Mouse (Mus musculus): ENCODE results near the gene Cabp7. TPM values are rescaled to one million over a fixed set of nuclear protein-coding genes. Genes with fewer than 3 reads are reported as not detected.

Gene Cabp7
- polyA plus RNA-seq, 1 experiment from 2014 or later, result 0.12 TPM

- Histone ChIP-seq H3K4me1 (replicated peaks; ENCODE audit: control insufficient read depth, insufficient read depth) (no peaks in the 10 kb centered on the region), H3K4me2 (replicated peaks; ENCODE audit: low read depth) (no peak overlapping the region), H3K27me3 (ENCODE audit: control insufficient read depth, insufficient read depth, low read length) (no peaks in the 10 kb centered on the region), H3K9ac (ENCODE audit: low read length) (no peak overlapping the region), H3K36me3 (ENCODE audit: control insufficient read depth, insufficient read depth, low read length) (no peaks in the 10 kb centered on the region), H3K4me3 (ENCODE audit: low read depth, low read length) (no peak overlapping the region), H3K9me3 (ENCODE audit: control insufficient read depth, low read length) (no peaks in the 10 kb centered on the region), H3K27ac (replicated peaks) (peak overlapping the region; percentile 58)
- DNase-seq (ENCODE audit: low spot score) (peak; percentile 40), ATAC-seq (ENCODE audit: low FRiP score, low TSS enrichment) (peak; percentile 70)
- TF ChIP-seq CTCF (IDR thresholded peaks at IDR 0.05; ENCODE audit: low read depth) (no peak), EP300 (optimal IDR thresholded peaks at IDR 0.05) (no peak)
- WGBS, result 33% methylated on average over 11 of the region's 11 CpGs
Measured at GRCm38 (mm10) chr11:4688632-4689380, 57.8 kb downstream of the Cabp7 start.

GRCm38 (mm10) chr11:4687874-4688273 lies 58.7 kb downstream of the Cabp7 start:
- Histone ChIP-seq H3K9ac (ENCODE audit: low read length) (no peak overlapping the region), H3K4me1 (replicated peaks; ENCODE audit: control insufficient read depth, insufficient read depth) (no peaks in the 10 kb centered on the region), H3K9me3 (ENCODE audit: control insufficient read depth, low read length) (no peaks in the 10 kb centered on the region), H3K4me2 (replicated peaks; ENCODE audit: low read depth) (no peak overlapping the region), H3K27ac (replicated peaks) (no peak overlapping the region; the same call in 1 of the 2 replicates), H3K36me3 (ENCODE audit: control insufficient read depth, insufficient read depth, low read length) (peaks cover 2% of the 10 kb centered on the region; the same call in 1 of the 2 replicates), H3K27me3 (ENCODE audit: control insufficient read depth, insufficient read depth, low read length) (no peaks in the 10 kb centered on the region), H3K4me3 (ENCODE audit: low read depth, low read length) (no peak overlapping the region)
- 33% methylated on average over 3 of the region's 3 CpGs for WGBS
- DNase-seq (ENCODE audit: low spot score) (no peak), ATAC-seq (ENCODE audit: low FRiP score, low TSS enrichment) (no peak)
- TF ChIP-seq CTCF (IDR thresholded peaks at IDR 0.05; ENCODE audit: low read depth) (no peak), EP300 (optimal IDR thresholded peaks at IDR 0.05) (no peak)

- Histone ChIP-seq H3K27me3 (ENCODE audit: control insufficient read depth, insufficient read depth, low read length) (no peaks in the 10 kb centered on the region), H3K9me3 (ENCODE audit: control insufficient read depth, low read length) (no peaks in the 10 kb centered on the region), H3K27ac (replicated peaks) (no peak overlapping the region), H3K36me3 (ENCODE audit: control insufficient read depth, insufficient read depth, low read length) (peaks cover 6% of the 10 kb centered on the region; the same call in 1 of the 2 replicates), H3K4me1 (replicated peaks; ENCODE audit: control insufficient read depth, insufficient read depth) (no peaks in the 10 kb centered on the region), H3K9ac (ENCODE audit: low read length) (no peak overlapping the region), H3K4me3 (ENCODE audit: low read depth, low read length) (no peak overlapping the region), H3K4me2 (replicated peaks; ENCODE audit: low read depth) (no peak overlapping the region)
- ATAC-seq (ENCODE audit: low FRiP score, low TSS enrichment), result no peak
- WGBS, result 73% methylated on average over 3 of the region's 3 CpGs
- no peak for DNase-seq (ENCODE audit: low spot score)
- TF ChIP-seq EP300 (optimal IDR thresholded peaks at IDR 0.05), result no peak
- TF ChIP-seq CTCF (IDR thresholded peaks at IDR 0.05; ENCODE audit: low read depth), result no peak
Measured at GRCm38 (mm10) chr11:4687027-4687426, 59.6 kb downstream of the Cabp7 start.

Other genes starting within 250 kb of the Cabp7 start
- gene Mtmr3, start 151.9 kb downstream of the Cabp7 start, polyA plus RNA-seq (2015; fragmentation: Nextera tagmentation; extraction: Ambion mirVana), result 11.7 and 13.4 TPM in 2 replicates
- gene Gm11032, start 126.7 kb downstream of the Cabp7 start, polyA plus RNA-seq (2015; fragmentation: Nextera tagmentation; extraction: Ambion mirVana), result not detected in 2 replicates
- 20.2 and 21.4 TPM in 2 replicates for gene Ascc2, start 109.0 kb downstream of the Cabp7 start, polyA plus RNA-seq (2015; fragmentation: Nextera tagmentation; extraction: Ambion mirVana)
- 1,477 and 1,517 TPM in 2 replicates for gene Uqcr10, start 42.4 kb downstream of the Cabp7 start, polyA plus RNA-seq (2015; fragmentation: Nextera tagmentation; extraction: Ambion mirVana)
- 57.4 and 63.5 TPM in 2 replicates for gene Zmat5, start 42.1 kb downstream of the Cabp7 start, polyA plus RNA-seq (2015; fragmentation: Nextera tagmentation; extraction: Ambion mirVana)
- gene Nf2, start 102.8 kb upstream of the Cabp7 start, polyA plus RNA-seq (2015; fragmentation: Nextera tagmentation; extraction: Ambion mirVana), result 18.2 and 18.7 TPM in 2 replicates
- 28.2 and 29.7 TPM in 2 replicates for gene Nipsnap1, start 127.2 kb upstream of the Cabp7 start, polyA plus RNA-seq (2015; fragmentation: Nextera tagmentation; extraction: Ambion mirVana)
- 18.3 and 21.0 TPM in 2 replicates for gene Thoc5, start 148.5 kb upstream of the Cabp7 start, polyA plus RNA-seq (2015; fragmentation: Nextera tagmentation; extraction: Ambion mirVana)
- gene Nefh, start 201.3 kb upstream of the Cabp7 start, polyA plus RNA-seq (2015; fragmentation: Nextera tagmentation; extraction: Ambion mirVana), result 0.25 TPM in 2 replicates
- gene Ap1b1, start 240.0 kb upstream of the Cabp7 start, polyA plus RNA-seq (2015; fragmentation: Nextera tagmentation; extraction: Ambion mirVana), result 41.8 and 43.3 TPM in 2 replicates